Mouse (Mus musculus) stomach, embryonic 16.5 days (tissue): Measurements from ENCODE around the gene Ano1. TPM values are rescaled to one million over a fixed set of nuclear protein-coding genes. Genes with fewer than 3 reads are reported as not detected.

Source experiments
- ATAC-seq: fragments of 200-750 bp; cut with Nextera tagmentation; 2 replicates; pipeline ENCODE4 v1.8.0; 2017; ENCODE audit warnings: moderate number of reproducible peaks, moderate TSS enrichment; ENCODE audit not compliant: insufficient read depth, low FRiP score
- H3K27ac ChIP-seq: fragments of 300-500 bp; sonication (generic); 2 replicates; pipeline ENCODE4 v1.5.1; 2014; ENCODE audit warnings: low read length
- H3K27me3 ChIP-seq: fragments of 300-500 bp; sonication (generic); 2 replicates; pipeline ENCODE4 v1.6.1; 2014; ENCODE audit warnings: low read length, control low read depth, mixed read lengths; ENCODE audit not compliant: control insufficient read depth, insufficient read depth
- H3K36me3 ChIP-seq: fragments of 300-500 bp; sonication (generic); 2 replicates; pipeline ENCODE4 v1.6.1; 2014; ENCODE audit warnings: low read length; ENCODE audit not compliant: control insufficient read depth, insufficient read depth
- H3K4me1 ChIP-seq: fragments of 300-500 bp; sonication (generic); 2 replicates; pipeline ENCODE4 v1.6.1; 2014; ENCODE audit warnings: low read length, control low read depth, mixed read lengths; ENCODE audit not compliant: control insufficient read depth, insufficient read depth
- H3K4me2 ChIP-seq: fragments of 300-500 bp; sonication (generic); 2 replicates; pipeline ENCODE4 v1.6.1; 2014; ENCODE audit warnings: low read depth, low read length, mixed read lengths
- H3K4me3 ChIP-seq: fragments of 300-500 bp; sonication (generic); replicated peaks from 2 replicates; pipeline ENCODE4 v1.5.1; 2014; ENCODE audit warnings: mild to moderate bottlenecking, low read length
- H3K9ac ChIP-seq: fragments of 300-500 bp; sonication (generic); 2 replicates; pipeline ENCODE4 v1.6.1; 2014; ENCODE audit warnings: low read length
- H3K9me3 ChIP-seq: fragments of 300-500 bp; sonication (generic); replicated peaks from 2 replicates; pipeline ENCODE4 v1.6.1; 2016; ENCODE audit warnings: low read length, control low read depth; ENCODE audit not compliant: control insufficient read depth
- WGBS: fragments of 180-500 bp; shearing (Covaris S2); extraction: QIAGEN DNeasy Blood & Tissue Kit; methylation state at CpG from one replicate; pipeline ENCODE4 v1.1.7; 2014; 5-methylcytosine and 5-hydroxymethylcytosine counted together
- polyA plus RNA-seq: library from polyadenylated mRNA; unstranded; fragments of >200 nt; fragmentation: Nextera tagmentation; extraction: Ambion mirVana; gene quantifications from 2 replicates; pipeline ENCODE4 v1.2.1, GENCODE M21; 2015

Ano1 gene
- polyA plus RNA-seq, 1 experiment from 2014 or later = 60.9 TPM

DNA sequence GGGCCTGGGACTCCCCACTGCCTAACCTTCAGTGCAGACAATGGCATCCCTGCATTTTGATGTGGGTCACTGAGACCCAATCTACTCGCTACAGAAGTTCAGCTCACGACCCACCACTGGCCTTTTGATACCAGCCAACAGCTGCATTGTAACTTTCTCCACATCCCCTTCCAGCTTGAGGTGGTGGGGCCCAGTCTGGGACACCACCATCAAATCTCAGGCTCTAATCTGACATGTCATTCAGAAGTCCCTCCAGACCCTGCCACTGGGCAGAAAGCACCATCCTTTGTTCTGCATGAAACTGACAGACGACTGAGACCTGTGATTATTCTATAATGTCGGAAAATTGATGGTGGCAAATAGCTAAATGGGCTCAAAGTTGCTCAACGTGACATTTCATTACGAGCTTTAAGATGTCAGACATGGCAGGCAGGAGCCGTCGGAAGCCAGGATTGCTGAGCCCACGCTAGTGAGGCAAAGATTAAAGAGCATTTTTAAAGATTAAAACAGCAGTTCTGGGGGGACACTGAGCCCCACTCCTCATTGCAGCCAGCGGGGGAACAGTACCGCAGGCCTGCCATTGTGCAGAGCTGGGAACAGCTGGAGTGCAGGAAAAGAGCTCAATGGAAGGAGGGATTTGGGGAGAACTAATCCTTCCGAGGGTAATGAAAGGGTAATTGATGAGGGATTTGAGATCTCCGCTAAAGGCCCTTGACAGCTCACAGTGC lies 124.0 kb downstream of the Ano1 start:
- 0 out of 2 replicates have a peak overlapping the region, but pooled peaks have one; percentile 13 for H3K9ac ChIP-seq
- no peak for ATAC-seq
- no peaks in the 10 kb centered on the region for H3K36me3 ChIP-seq
- H3K27ac ChIP-seq = peak overlapping the region; percentile 57; the same call in 1 of the 2 replicates
- 42% methylated on average over 13 of the region's 13 CpGs for WGBS
- peaks cover 13% of the 10 kb centered on the region for H3K4me1 ChIP-seq
- no peak overlapping the region for H3K4me2 ChIP-seq
- H3K4me3 ChIP-seq = no peak overlapping the region
- H3K27me3 ChIP-seq = no peaks in the 10 kb centered on the region
- no peaks in the 10 kb centered on the region for H3K9me3 ChIP-seq

DNA sequence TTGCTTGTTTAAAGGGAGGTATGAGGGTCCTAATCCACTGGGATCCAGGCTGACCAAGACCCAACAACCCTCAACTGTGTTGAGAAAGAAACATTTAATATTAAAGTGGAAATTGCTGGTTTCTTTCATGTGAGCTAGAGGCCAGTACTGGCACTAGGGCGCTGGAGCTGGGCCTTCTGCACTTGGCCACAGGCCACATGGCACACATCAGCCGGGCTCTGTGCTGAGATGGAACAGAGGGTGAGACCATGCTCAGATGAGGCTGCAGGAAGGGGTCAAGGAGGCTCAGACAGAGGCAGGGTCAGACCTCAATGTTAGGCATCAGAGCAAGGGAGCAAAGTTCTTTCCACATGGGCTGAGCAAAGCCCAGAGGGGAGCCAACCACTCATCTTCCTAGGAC lies 125.7 kb downstream of the Ano1 start:
- no peak for ATAC-seq
- H3K4me3 ChIP-seq = no peak overlapping the region
- peaks cover 13% of the 10 kb centered on the region for H3K4me1 ChIP-seq
- H3K27ac ChIP-seq = no peak overlapping the region
- H3K9ac ChIP-seq = no peak overlapping the region
- H3K9me3 ChIP-seq = no peaks in the 10 kb centered on the region
- H3K4me2 ChIP-seq = no peak overlapping the region
- H3K36me3 ChIP-seq = no peaks in the 10 kb centered on the region; the same call in 1 of the 2 replicates
- 82% methylated on average over 2 of the region's 2 CpGs for WGBS
- no peaks in the 10 kb centered on the region for H3K27me3 ChIP-seq

DNA sequence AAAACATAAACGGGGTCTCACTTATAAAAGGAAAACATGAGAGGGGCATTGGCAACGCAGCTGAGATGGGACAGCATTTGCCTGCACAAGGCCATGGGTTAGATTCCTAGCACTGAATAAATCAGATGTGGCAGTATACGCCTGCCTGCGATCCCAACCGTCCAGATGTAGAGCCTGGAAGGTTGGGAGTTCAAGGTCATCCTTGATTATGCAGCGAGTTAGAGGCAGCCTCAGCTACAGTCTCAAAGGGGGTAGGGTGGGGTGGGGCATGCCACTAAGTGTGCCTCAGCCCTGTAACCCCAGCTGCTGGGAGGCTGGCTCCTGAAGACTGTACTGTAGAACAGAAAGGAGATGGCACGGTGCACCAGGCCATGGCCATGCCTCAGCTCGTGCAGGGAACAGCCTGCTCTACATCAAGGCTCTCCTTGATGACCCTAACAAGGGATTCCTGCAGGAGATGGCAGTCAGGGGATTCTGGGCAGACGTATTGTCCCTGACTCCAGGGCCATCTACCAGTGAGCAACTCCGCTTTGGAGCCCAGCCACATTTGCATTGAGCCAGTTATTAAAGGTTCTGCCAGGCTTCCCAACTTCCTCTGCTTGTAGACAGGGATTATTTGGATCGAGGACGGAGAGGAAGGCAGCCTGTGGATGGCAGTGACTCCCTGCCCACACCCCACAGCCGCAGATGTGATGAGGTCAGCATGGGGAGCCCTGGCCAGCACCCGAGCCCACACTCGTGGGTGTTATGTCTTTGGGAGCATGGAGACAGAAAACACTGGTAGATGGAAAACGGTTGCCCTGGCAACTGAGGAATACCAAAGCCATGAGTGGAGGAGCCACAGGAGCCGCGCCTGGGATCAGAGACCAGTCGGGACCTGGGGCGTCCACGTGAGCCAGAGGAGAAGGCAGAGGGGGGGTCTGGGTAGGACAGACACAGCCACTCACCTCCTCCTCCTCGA lies 130.8 kb downstream of the Ano1 start:
- no peaks in the 10 kb centered on the region; the same call in 1 of the 2 replicates for H3K36me3 ChIP-seq
- H3K4me2 ChIP-seq = no peak overlapping the region
- ATAC-seq = no peak
- no peak overlapping the region for H3K4me3 ChIP-seq
- H3K4me1 ChIP-seq = no peaks in the 10 kb centered on the region
- H3K9me3 ChIP-seq = no peaks in the 10 kb centered on the region
- H3K9ac ChIP-seq = no peak overlapping the region
- H3K27ac ChIP-seq = no peak overlapping the region
- 63% methylated on average over 22 of the region's 22 CpGs for WGBS
- no peaks in the 10 kb centered on the region for H3K27me3 ChIP-seq

DNA sequence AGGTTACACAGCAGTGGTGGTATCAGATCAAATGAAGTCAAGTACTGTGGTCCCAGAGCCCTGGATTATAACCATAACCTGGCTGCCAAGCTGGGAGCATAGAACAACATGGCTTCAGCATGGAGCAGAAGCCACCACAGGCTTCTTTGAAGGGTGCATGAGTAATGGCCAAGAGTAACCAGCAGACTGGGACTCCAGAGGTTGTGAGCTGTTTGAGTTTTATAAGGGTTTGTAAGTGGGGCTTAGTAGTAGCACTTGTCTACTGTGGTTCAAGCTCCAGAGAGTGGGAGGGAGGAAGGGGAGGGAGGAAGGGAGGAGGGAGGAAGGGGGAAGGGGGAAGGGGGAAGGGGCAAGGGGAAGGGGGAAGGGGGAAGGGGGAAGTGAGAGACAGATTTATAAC lies 131.5 kb downstream of the Ano1 start:
- no peaks in the 10 kb centered on the region; the same call in 1 of the 2 replicates for H3K36me3 ChIP-seq
- H3K9ac ChIP-seq = no peak overlapping the region
- H3K4me1 ChIP-seq = no peaks in the 10 kb centered on the region
- H3K27me3 ChIP-seq = no peaks in the 10 kb centered on the region
- H3K4me3 ChIP-seq = no peak overlapping the region
- H3K4me2 ChIP-seq = no peak overlapping the region
- H3K27ac ChIP-seq = no peak overlapping the region
- no peak for ATAC-seq
- no peaks in the 10 kb centered on the region for H3K9me3 ChIP-seq

DNA sequence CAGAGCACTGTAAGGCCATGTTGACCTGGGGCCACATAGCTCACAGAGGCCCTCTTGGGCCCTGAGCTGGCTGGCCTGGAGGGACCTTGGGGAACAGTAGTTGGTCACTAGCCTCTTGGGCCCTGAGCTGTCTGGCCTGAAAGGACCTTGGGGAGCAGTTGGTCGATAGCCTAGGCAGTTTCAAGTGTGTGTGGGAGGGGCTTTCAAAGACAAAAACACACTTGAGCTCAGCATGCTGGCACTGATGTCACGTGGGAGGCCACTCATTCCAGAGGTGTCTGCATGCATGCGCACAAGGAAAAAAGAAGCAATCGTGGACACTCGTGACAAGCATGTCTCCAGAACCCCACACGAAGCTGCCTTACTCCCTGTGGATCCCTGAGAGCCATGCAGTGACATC lies 136.4 kb downstream of the Ano1 start:
- no peak overlapping the region for H3K4me2 ChIP-seq
- no peak for ATAC-seq
- no peaks in the 10 kb centered on the region for H3K9me3 ChIP-seq

DNA sequence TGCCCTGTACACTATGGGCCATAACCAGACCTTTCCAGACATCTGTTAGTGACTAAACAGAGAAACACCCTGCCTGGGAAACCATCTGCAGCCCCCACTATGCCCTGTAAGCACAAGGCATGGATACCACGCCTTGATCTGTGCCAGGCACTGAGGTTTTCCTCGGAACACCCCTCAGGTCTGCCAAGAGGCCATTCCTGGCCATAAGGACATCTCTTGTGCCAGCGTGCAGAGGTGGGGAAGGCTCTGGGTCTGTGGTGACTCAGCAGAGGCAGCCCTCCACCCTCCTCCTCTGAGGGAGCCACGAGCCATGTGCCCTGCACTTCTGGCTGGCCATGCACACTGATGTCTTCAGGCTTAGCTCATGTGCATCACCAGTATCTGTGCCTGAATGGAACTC lies 138.9 kb downstream of the Ano1 start:
- 74% methylated on average over 4 of the region's 4 CpGs for WGBS
- Histone ChIP-seq H3K27me3 (no peaks in the 10 kb centered on the region), H3K36me3 (no peaks in the 10 kb centered on the region; the same call in 1 of the 2 replicates), H3K9ac (no peak overlapping the region), H3K27ac (peak overlapping the region; percentile 68; the same call in 1 of the 2 replicates), H3K9me3 (no peaks in the 10 kb centered on the region), H3K4me2 (no peak overlapping the region), H3K4me3 (no peak overlapping the region), H3K4me1 (no peaks in the 10 kb centered on the region)
- no peak for ATAC-seq

More for the DNA sequence above, 136.4 kb downstream of the Ano1 start:
- Histone ChIP-seq H3K9ac (no peak overlapping the region), H3K27me3 (no peaks in the 10 kb centered on the region), H3K36me3 (no peaks in the 10 kb centered on the region), H3K4me1 (no peaks in the 10 kb centered on the region), H3K4me3 (no peak overlapping the region), H3K27ac (no peak overlapping the region)
- WGBS = 65% methylated on average over 6 of the region's 6 CpGs

DNA sequence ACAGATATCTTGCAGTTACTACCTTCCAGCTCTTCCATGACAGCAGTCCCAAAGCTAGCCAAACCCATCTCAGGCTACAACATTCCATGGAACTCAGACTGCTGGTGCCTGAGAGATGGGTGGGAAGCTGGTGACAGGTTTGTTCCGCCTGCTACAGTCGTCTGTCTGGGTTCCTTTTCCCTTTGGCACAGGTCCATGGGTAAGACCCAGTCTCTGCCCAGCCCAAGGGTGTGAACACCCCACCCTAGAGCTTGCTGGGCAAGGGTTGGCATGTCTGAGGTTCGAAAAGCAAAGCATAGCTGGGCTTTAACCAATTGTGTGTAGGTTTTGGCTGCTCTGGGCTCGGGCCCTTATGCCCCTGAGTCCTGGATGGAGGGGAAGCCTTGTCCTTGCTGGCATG lies 139.4 kb downstream of the Ano1 start:
- 50% methylated on average over 4 of the region's 4 CpGs for WGBS
- H3K36me3 ChIP-seq = no peaks in the 10 kb centered on the region; the same call in 1 of the 2 replicates
- H3K4me3 ChIP-seq = no peak overlapping the region
- H3K4me2 ChIP-seq = no peak overlapping the region
- no peak overlapping the region for H3K9ac ChIP-seq
- no peaks in the 10 kb centered on the region for H3K4me1 ChIP-seq
- H3K27me3 ChIP-seq = no peaks in the 10 kb centered on the region
- H3K9me3 ChIP-seq = no peaks in the 10 kb centered on the region
- peak overlapping the region; percentile 68; the same call in 1 of the 2 replicates for H3K27ac ChIP-seq
- peak; percentile 67; the same call in 1 of the 2 replicates for ATAC-seq

DNA sequence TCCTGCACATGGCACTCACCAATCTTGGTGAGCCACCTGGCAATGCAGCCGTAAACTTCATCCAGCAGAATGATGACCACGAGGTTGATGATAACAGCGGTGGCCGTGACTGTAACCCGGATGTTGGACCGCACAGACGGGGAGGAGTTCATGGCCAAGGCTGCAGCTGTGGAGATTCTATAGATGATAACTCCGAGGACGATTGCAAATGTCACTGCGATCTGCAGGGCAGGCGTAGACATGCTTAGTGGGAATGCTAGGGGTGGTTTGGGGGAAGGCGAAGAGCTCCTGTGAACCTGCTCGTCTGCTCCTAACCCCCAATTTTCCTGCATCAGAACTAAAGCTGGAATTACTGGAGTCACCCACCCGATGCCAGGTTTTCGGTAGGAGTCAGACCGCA lies 140.2 kb downstream of the Ano1 start:
- H3K9ac ChIP-seq = no peak overlapping the region
- no peaks in the 10 kb centered on the region; the same call in 1 of the 2 replicates for H3K36me3 ChIP-seq
- no peak overlapping the region for H3K4me3 ChIP-seq
- WGBS = 86% methylated on average over 16 of the region's 16 CpGs
- H3K27ac ChIP-seq = no peak overlapping the region
- no peaks in the 10 kb centered on the region for H3K4me1 ChIP-seq
- ATAC-seq = no peak
- H3K27me3 ChIP-seq = no peaks in the 10 kb centered on the region
- H3K4me2 ChIP-seq = no peak overlapping the region
- H3K9me3 ChIP-seq = no peaks in the 10 kb centered on the region

DNA sequence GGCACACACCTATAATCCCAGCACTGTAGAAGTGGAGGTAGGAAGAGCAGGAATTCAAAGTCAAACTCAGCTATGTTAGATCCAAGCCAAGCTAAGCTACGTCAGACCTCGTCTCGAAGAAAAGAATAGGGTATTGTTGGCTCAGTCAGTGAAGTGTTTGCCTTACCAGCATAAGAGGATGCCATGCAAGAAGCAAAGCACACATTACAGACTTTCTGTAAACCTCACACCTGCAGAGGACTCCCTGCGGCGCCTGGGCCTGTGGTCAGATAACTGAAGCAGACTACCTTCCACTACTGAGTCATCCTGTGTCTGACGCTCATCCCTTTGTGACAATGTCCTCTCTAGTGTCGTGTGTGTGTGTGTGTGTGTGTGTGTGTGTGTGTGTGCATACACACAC lies 142.2 kb downstream of the Ano1 start:
- no peaks in the 10 kb centered on the region for H3K9me3 ChIP-seq
- H3K27ac ChIP-seq = no peak overlapping the region
- H3K36me3 ChIP-seq = no peaks in the 10 kb centered on the region; the same call in 1 of the 2 replicates
- no peak overlapping the region for H3K9ac ChIP-seq
- H3K27me3 ChIP-seq = no peaks in the 10 kb centered on the region
- no peaks in the 10 kb centered on the region for H3K4me1 ChIP-seq
- WGBS = 67% methylated on average over 7 of the region's 7 CpGs
- no peak overlapping the region for H3K4me2 ChIP-seq
- ATAC-seq = no peak
- no peak overlapping the region for H3K4me3 ChIP-seq
